Mouse (Mus musculus) fat pad, adult 2 months (tissue): ENCODE data around the gene Sdk1.

ENCODE experiments used
- DNase-seq: peaks from one replicate; pipeline ENCODE4 v3.0.0-alpha.2; 2011; ENCODE audit warnings: low read depth, low spot score; ENCODE audit errors: extremely low read depth

Gene Sdk1

GRCm38 (mm10) chr5:142220851-142221503, 979.7 kb downstream of the Sdk1 start:
- no peak for DNase-seq

- DNase-seq: no peak
Measured at GRCm38 (mm10) chr5:142228957-142229810, 987.9 kb downstream of the Sdk1 start.

DNA sequence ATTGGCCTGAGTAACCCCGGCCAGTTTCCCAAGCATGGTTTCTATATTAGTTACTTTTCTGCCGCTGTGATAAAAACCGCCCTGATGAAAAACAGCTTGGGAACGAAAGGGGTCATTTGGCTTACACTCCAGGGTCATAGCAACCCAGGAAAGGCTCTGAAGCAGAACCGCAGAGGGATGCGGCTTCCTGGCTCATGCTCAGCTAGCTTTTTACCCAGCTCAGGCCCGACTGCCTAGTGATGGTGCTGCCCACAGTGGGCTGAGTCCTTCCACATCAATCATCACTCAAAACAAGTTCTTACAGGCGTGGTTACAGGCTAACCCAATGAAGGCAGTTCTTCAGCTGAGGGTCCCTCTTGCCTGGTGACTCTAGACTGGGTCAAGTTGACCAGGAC, 988.5 kb downstream of the Sdk1 start:
- DNase-seq: no peak

- no peak for DNase-seq
Measured at GRCm38 (mm10) chr5:142240288-142240687, 999.0 kb downstream of the Sdk1 start.

- DNase-seq: no peak
Measured at GRCm38 (mm10) chr5:142242597-142242996, 1001.3 kb downstream of the Sdk1 start.

DNA sequence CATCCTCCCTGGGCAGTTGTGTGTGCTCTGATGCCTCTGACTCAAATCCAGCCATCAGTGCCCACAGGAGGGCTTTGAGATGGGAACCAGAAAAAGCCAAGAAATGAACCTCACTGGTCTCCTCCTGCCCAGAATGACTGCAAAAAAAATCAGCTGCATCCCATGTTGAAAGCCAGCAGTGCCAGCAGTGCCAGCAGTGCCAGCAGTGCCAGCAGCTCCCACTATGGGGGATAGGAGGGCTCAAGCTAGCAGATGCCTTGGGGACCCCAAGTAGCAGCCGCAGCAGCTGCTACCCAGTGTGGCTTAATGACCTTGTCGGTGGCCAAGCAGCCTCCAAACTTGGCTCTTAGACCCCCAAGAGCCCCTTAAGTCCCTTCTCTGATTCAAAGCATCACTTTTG, 1001.8 kb downstream of the Sdk1 start:
- DNase-seq: no peak

- DNase-seq: no peak
Measured at GRCm38 (mm10) chr5:142256231-142256630, 1014.9 kb downstream of the Sdk1 start.

- no peak for DNase-seq
Measured at GRCm38 (mm10) chr5:142258716-142259115, 1017.4 kb downstream of the Sdk1 start.

DNA sequence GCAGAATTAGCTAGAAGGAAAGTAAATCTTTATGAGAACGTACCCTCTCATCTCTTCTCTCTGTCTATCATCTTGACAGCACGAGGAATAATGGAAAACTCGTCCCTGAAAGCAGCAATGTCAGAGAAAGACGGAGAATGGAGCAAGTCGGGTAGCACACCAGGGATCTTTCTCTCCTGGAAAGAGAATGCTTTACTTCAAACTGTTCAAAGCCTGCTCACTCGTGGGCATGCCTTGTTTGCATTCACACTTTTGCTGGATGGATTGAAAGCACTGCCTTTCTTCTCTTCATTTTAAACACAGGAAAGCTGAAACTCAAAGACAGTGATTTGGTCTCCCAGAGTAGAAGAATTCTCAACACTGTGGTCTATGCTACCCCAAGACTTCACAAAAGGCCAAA, 1020.8 kb downstream of the Sdk1 start:
- no peak for DNase-seq
